In genomic region chr9:13651065-13651464, GRCm38 (mm10) we compare ENCODE assay signal across 21 mouse cellular contexts.
"Had no signal": no experiment of that assay in that cellular context is flagged by ENCODE, and none has a peak within 500 bp of the region (broad histone marks: within the 10 kb centered on the region; RNA-seq: fewer than 3 reads in every experiment).

No protein-coding gene starts in this region.

- H3K9me3 ChIP-seq: limb, embryonic 10.5 days; limb, embryonic 13.5 days; liver, embryonic 12.5 days; liver, embryonic 15.5 days; lung, embryonic 15.5 days; megakaryocyte, embryonic 14.5 days; midbrain, embryonic 10.5 days; midbrain, embryonic 15.5 days; stomach, embryonic 15.5 days had no signal

- H3K27ac ChIP-seq: kidney, postnatal 0 days; limb, embryonic 10.5 days; limb, embryonic 13.5 days; liver, embryonic 12.5 days; liver, embryonic 15.5 days; lung, embryonic 15.5 days; midbrain, embryonic 15.5 days; stomach, embryonic 15.5 days had no signal

- H3K9ac ChIP-seq: limb, embryonic 13.5 days; liver, embryonic 12.5 days; liver, embryonic 15.5 days; lung, embryonic 15.5 days; midbrain, embryonic 15.5 days; stomach, embryonic 15.5 days had no signal

- H3K27me3 ChIP-seq: limb, embryonic 13.5 days; liver, embryonic 12.5 days; liver, embryonic 15.5 days; lung, embryonic 15.5 days; midbrain, embryonic 15.5 days; stomach, embryonic 15.5 days had no signal

- H3K4me1 ChIP-seq: liver, embryonic 15.5 days; stomach, embryonic 15.5 days had no signal

- H3K4me2 ChIP-seq: limb, embryonic 13.5 days; liver, embryonic 12.5 days; liver, embryonic 15.5 days; lung, embryonic 15.5 days; midbrain, embryonic 15.5 days; stomach, embryonic 15.5 days had no signal

- ATAC-seq: liver, embryonic 12.5 days; midbrain, embryonic 15.5 days had no signal

- DNase-seq: kidney, postnatal 25 days; layer of hippocampus, adult 9-11 months; liver; lung, adult 18-20 months; lung, postnatal 10 days; lung, postnatal 36 days; retina, postnatal 1 day; right cerebral cortex, postnatal 25 days; spleen, adult 18-20 months; thymus, postnatal 25 days had no signal

- H3K36me3 ChIP-seq: limb, embryonic 10.5 days; limb, embryonic 13.5 days; liver, embryonic 12.5 days; liver, embryonic 15.5 days; lung, embryonic 15.5 days; midbrain, embryonic 10.5 days; midbrain, embryonic 15.5 days; stomach, embryonic 15.5 days had no signal

- H3K4me3 ChIP-seq: layer of hippocampus, adult 2 months; limb, embryonic 10.5 days; limb, embryonic 13.5 days; liver, embryonic 12.5 days; liver, embryonic 15.5 days; lung, embryonic 15.5 days; megakaryocyte, embryonic 14.5 days; midbrain, embryonic 10.5 days; midbrain, embryonic 15.5 days; stomach, embryonic 15.5 days had no signal
